Mouse (Mus musculus): ENCODE data around the gene Mog.
"Not testable (repeated sequence)": the region's sequence is repeated elsewhere in the genome, so short reads cannot be mapped to it uniquely, and the experiment has no call there.

The Mog gene

GRCm38 (mm10) chr17:36994528-36994927, 28.7 kb downstream of the Mog start:
- no peak for DNase-seq (ENCODE audit: low spot score in 2 of 2)

- DNase-seq (ENCODE audit: low spot score in 2 of 2), result no peak
These were observed 29.4 kb downstream of the Mog start for GRCm38 (mm10) chr17:36993770-36994325.

- no peak for DNase-seq (ENCODE audit: low spot score in 2 of 2)
These were observed 30.7 kb downstream of the Mog start for GRCm38 (mm10) chr17:36992336-36993104.

- DNase-seq (ENCODE audit: low spot score in 2 of 2), result not testable (repeated sequence)
These were observed 32.6 kb downstream of the Mog start for GRCm38 (mm10) chr17:36990630-36991029.

- no peak for DNase-seq (ENCODE audit: low spot score in 2 of 2)
These were observed 33.8 kb downstream of the Mog start, which contains the start of gene H2-M5 for GRCm38 (mm10) chr17:36989437-36989836. Gene H2-M5, minus strand, starts transcription at chr17:36989537.

- no peak for DNase-seq (ENCODE audit: low spot score in 2 of 2)
These were observed 34.7 kb downstream of the Mog start for GRCm38 (mm10) chr17:36988475-36988874.

- no peak for DNase-seq (ENCODE audit: low spot score in 2 of 2)
These were observed 40.7 kb downstream of the Mog start for GRCm38 (mm10) chr17:36982253-36983155.

- no peak for DNase-seq (ENCODE audit: low spot score in 2 of 2)
These were observed 41.4 kb downstream of the Mog start for GRCm38 (mm10) chr17:36981845-36982244.

GRCm38 (mm10) chr17:36981221-36981813, 41.9 kb downstream of the Mog start, which contains the start of gene 2410137M14Rik:
Gene 2410137M14Rik, minus strand, starts transcription at chr17:36981237.
- no peak for DNase-seq (ENCODE audit: low spot score in 2 of 2)

GRCm38 (mm10) chr17:36973271-36973787, 49.9 kb downstream of the Mog start:
- DNase-seq (ENCODE audit: low spot score in 2 of 2), result no peak

- DNase-seq (ENCODE audit: low spot score in 2 of 2), result peak in 1 of 2 experiments; percentile 12
These were observed 50.4 kb downstream of the Mog start for GRCm38 (mm10) chr17:36972791-36973190.

GRCm38 (mm10) chr17:36971172-36971850, 51.9 kb downstream of the Mog start:
- DNase-seq (ENCODE audit: low spot score in 2 of 2), result no peak

GRCm38 (mm10) chr17:36970316-36970890, 52.8 kb downstream of the Mog start:
- no peak for DNase-seq (ENCODE audit: low spot score in 2 of 2)

- no peak for DNase-seq (ENCODE audit: low spot score in 2 of 2)
These were observed 56.3 kb downstream of the Mog start for GRCm38 (mm10) chr17:36966875-36967274.

- DNase-seq (ENCODE audit: low spot score in 2 of 2), result no peak
These were observed 62.1 kb downstream of the Mog start for GRCm38 (mm10) chr17:36961125-36961524.

Measured in thymus, postnatal 10 days (tissue).